ENCODE assay signal across 18 mouse cellular contexts in the genomic region with DNA sequence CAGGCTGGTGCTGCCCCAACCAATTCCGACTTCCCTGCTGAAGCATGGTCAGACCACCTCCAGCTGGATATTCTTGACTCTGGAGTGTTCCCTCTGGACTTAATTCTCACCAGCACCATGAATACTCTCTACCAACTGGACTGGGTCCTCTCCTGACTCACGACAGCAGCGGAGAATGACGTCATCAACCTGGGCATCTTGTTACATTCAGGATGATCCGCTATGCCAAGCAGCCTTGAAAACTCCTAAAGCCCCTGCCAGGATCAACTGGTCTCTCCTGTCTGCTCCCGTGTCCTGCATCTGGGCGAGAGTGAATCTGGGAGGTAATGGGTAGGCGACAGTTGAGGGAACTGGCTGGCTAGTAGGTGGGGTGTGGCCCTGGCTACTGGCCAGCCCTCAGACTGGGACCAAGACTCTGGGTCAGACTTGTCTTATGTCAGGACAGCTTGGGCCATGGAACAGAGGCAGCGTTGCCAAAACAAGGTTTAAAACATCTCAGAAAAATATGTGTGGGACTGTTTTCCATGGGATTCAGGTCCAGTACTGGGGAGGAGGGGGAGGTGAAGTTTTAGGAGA.
A peak's percentile ranks its signal among the peaks of the same experiment; 100 is the strongest.
DNase-seq lines count a peak whose midpoint lies in the region; ATAC-seq and TF ChIP-seq lines count a peak whose summit lies in the region.
"Had no signal": no experiment of that assay in that cellular context is flagged by ENCODE, and none has a peak within 500 bp of the region (broad histone marks: within the 10 kb centered on the region; RNA-seq: fewer than 3 reads in every experiment).

No protein-coding gene starts in this region.

- no peak for TF ChIP-seq EP300 in lung, postnatal 0 days (IDR thresholded peaks at IDR 0.05)

- no peak for ATAC-seq in lung, embryonic 14.5 days (ENCODE audit: insufficient read depth)
- ATAC-seq in lung, postnatal 0 days = no peak
- no peak for ATAC-seq in monocyte, adult 5-6 weeks (replicated peaks; ENCODE audit: insufficient number of reproducible peaks, low FRiP score, low TSS enrichment, poor library complexity, severe bottlenecking)
- ATAC-seq: forebrain, postnatal 0 days; hindbrain, embryonic 16.5 days; intestine, postnatal 0 days had no signal

- H3K36me3 ChIP-seq in lung, embryonic 14.5 days (ENCODE audit: insufficient read depth) = no peaks in the 10 kb centered on the region
- H3K36me3 ChIP-seq in lung, postnatal 0 days (ENCODE audit: insufficient read depth, low read length) = no peaks in the 10 kb centered on the region
- H3K36me3 ChIP-seq: embryonic facial prominence, embryonic 12.5 days; limb, embryonic 12.5 days; midbrain, embryonic 12.5 days had no signal

- H3K4me2 ChIP-seq in lung, embryonic 14.5 days = no peak overlapping the region
- no peak overlapping the region for H3K4me2 ChIP-seq in lung, postnatal 0 days (replicated peaks; ENCODE audit: low read depth, low read length)
- H3K4me2 ChIP-seq: embryonic facial prominence, embryonic 12.5 days; limb, embryonic 12.5 days; midbrain, embryonic 12.5 days had no signal

- no peak overlapping the region for H3K27ac ChIP-seq in lung, embryonic 14.5 days (ENCODE audit: low read depth)
- H3K27ac ChIP-seq in lung, postnatal 0 days (ENCODE audit: low read length) = no peak overlapping the region
- H3K27ac ChIP-seq: embryonic facial prominence, embryonic 12.5 days; kidney, postnatal 0 days; limb, embryonic 12.5 days; liver, embryonic 14.5 days; midbrain, embryonic 12.5 days had no signal

- H3K27me3 ChIP-seq in lung, embryonic 14.5 days (ENCODE audit: insufficient read depth, low read length) = no peaks in the 10 kb centered on the region
- H3K27me3 ChIP-seq in lung, postnatal 0 days (replicated peaks; ENCODE audit: insufficient read depth, low read length) = no peaks in the 10 kb centered on the region
- H3K27me3 ChIP-seq: embryonic facial prominence, embryonic 12.5 days; limb, embryonic 12.5 days; midbrain, embryonic 12.5 days had no signal

- peak; percentile 67 for DNase-seq in gastrocnemius, adult 18-20 months (ENCODE audit: low spot score)
- DNase-seq in gastrocnemius, postnatal 4 days (ENCODE audit: low spot score in 2 of 2) = no peak
- peak; percentile 38 for DNase-seq in lung, embryonic 14.5 days
- DNase-seq in lung, postnatal 0 days (ENCODE audit: low spot score) = no peak
- peak; percentile 69 for DNase-seq in 3T3-L1 (ENCODE audit: low read depth, low spot score)
- peak; percentile 65 for DNase-seq in heart, postnatal 4 days
- no peak for DNase-seq in adrenal gland, adult 18-20 months (ENCODE audit: low spot score in 2 of 2)
- DNase-seq: adrenal gland, postnatal 25 days; cerebellum, adult 2 months; forebrain, postnatal 0 days had no signal

- no peak for TF ChIP-seq CTCF in lung, embryonic 14.5 days (IDR thresholded peaks at IDR 0.05; ENCODE audit: low read depth)
- no peak for TF ChIP-seq CTCF in lung, postnatal 0 days (IDR thresholded peaks at IDR 0.05)

- no peak overlapping the region for H3K9ac ChIP-seq in lung, embryonic 14.5 days
- H3K9ac ChIP-seq in lung, postnatal 0 days (replicated peaks; ENCODE audit: low read depth) = no peak overlapping the region
- H3K9ac ChIP-seq: embryonic facial prominence, embryonic 12.5 days; forebrain, postnatal 0 days; limb, embryonic 12.5 days; liver, embryonic 14.5 days; midbrain, embryonic 12.5 days had no signal

- H3K4me3 ChIP-seq in lung, embryonic 14.5 days (ENCODE audit: low read depth, low read length) = no peak overlapping the region
- H3K4me3 ChIP-seq in lung, postnatal 0 days (ENCODE audit: low read depth, low read length) = no peak overlapping the region
- H3K4me3 ChIP-seq: embryonic facial prominence, embryonic 12.5 days; limb, embryonic 12.5 days; midbrain, embryonic 12.5 days had no signal

- H3K4me1 ChIP-seq in lung, embryonic 14.5 days (ENCODE audit: insufficient read depth) = peaks cover 17% of the 10 kb centered on the region
- H3K4me1 ChIP-seq in lung, postnatal 0 days (ENCODE audit: insufficient read depth, low read depth, low read length) = no peaks in the 10 kb centered on the region
- H3K4me1 ChIP-seq: midbrain, embryonic 12.5 days had no signal

- 70% methylated on average over 9 of the region's 9 CpGs for WGBS in lung, embryonic 14.5 days
- WGBS in lung, postnatal 0 days = 74% methylated on average over 9 of the region's 9 CpGs

- no peaks in the 10 kb centered on the region for H3K9me3 ChIP-seq in lung, embryonic 14.5 days (ENCODE audit: low read depth, low read length)
- no peaks in the 10 kb centered on the region for H3K9me3 ChIP-seq in lung, postnatal 0 days (ENCODE audit: low read length)
- H3K9me3 ChIP-seq: embryonic facial prominence, embryonic 12.5 days; limb, embryonic 12.5 days; midbrain, embryonic 12.5 days had no signal

Comparison
In these comparisons a context has a peak if more than half of its experiments do, and no peak if none do; other contexts are left out.
1. DNase-seq: peak in gastrocnemius, adult 18-20 months (single experiment), lung, embryonic 14.5 days (single experiment), 3T3-L1 (single experiment) and heart, postnatal 4 days (single experiment); none in gastrocnemius, postnatal 4 days (0 of 2), lung, postnatal 0 days (single experiment) and adrenal gland, adult 18-20 months (0 of 2).